Mouse (Mus musculus): Measurements from ENCODE around the gene Adgrl1.

- no peak for TF ChIP-seq CTCF (IDR thresholded peaks at IDR 0.05; ENCODE audit: borderline replicate concordance, extremely low read depth, insufficient read depth, insufficient read length)
- TF ChIP-seq POLR2A (IDR thresholded peaks at IDR 0.05; ENCODE audit: borderline replicate concordance, extremely low read depth, insufficient read depth, insufficient read length, poor library complexity, severe bottlenecking), result no peak
Measured at GRCm38 (mm10) chr8:83853323-83854050, 46.4 kb upstream of the Adgrl1 start.

Data from brain, embryonic 14.5 days (tissue).